Mouse (Mus musculus): ENCODE results near the gene Rnf144a. TPM values are rescaled to one million over a fixed set of nuclear protein-coding genes. Genes with fewer than 3 reads are reported as not detected.

Gene Rnf144a
- polyA plus RNA-seq, 1 experiment = 18.8 TPM

- Histone ChIP-seq H3K27ac (ENCODE audit: insufficient read depth, low read length) (no peak overlapping the region), H3K4me3 (ENCODE audit: insufficient read depth, low read length) (no peak overlapping the region), H3K4me1 (ENCODE audit: control insufficient read depth, insufficient read depth, low read length) (no peaks in the 10 kb centered on the region)
- TF ChIP-seq CTCF (IDR thresholded peaks at IDR 0.05; ENCODE audit: borderline replicate concordance, insufficient read depth, low read length) (no peak), POLR2A (IDR thresholded peaks at IDR 0.05; ENCODE audit: low read depth, low read length) (no peak)
These were observed 2.3 kb downstream of the Rnf144a start for GRCm38 (mm10) chr12:26412802-26413201.

DNA sequence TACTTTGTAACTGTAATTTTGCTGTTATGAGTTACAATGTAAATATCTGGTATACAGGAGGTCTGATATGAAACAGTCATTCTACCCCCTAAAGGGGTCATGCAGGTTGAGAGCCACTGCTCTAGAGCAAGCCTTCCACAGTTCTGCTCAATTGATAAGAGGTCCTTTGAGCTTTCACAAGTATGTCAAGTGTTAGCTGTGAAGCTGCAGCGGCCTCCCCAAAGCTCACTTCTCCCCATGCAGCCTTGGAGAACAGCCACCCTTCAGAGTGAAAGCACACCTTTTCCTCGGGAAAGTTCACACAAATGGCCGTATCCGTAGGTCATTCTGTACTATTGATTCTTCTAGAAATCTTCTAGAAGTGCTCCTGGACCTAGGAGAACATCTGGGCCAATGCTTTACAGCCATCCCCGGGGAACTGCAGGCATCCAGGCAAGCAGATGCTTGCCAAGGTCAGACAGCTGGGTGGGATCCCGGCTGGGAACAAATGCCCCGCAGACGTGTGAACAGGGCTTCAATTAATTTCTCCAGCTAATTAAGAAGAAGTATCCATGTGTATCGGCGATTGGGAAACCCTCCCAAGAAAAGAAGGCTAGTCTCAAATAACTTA is 3.1 kb downstream of the Rnf144a start:
- no peak overlapping the region for H3K27ac ChIP-seq (ENCODE audit: insufficient read depth, low read length)
- no peaks in the 10 kb centered on the region for H3K4me1 ChIP-seq (ENCODE audit: control insufficient read depth, insufficient read depth, low read length)
- H3K4me3 ChIP-seq (ENCODE audit: insufficient read depth, low read length) = no peak overlapping the region
- TF ChIP-seq POLR2A (IDR thresholded peaks at IDR 0.05; ENCODE audit: low read depth, low read length) (no peak), CTCF (IDR thresholded peaks at IDR 0.05; ENCODE audit: borderline replicate concordance, insufficient read depth, low read length) (no peak)

GRCm38 (mm10) chr12:26410443-26410842 is 4.6 kb downstream of the Rnf144a start:
- TF ChIP-seq POLR2A (IDR thresholded peaks at IDR 0.05; ENCODE audit: low read depth, low read length) = no peak
- no peak for TF ChIP-seq CTCF (IDR thresholded peaks at IDR 0.05; ENCODE audit: borderline replicate concordance, insufficient read depth, low read length)
- Histone ChIP-seq H3K4me1 (ENCODE audit: control insufficient read depth, insufficient read depth, low read length) (no peaks in the 10 kb centered on the region), H3K27ac (ENCODE audit: insufficient read depth, low read length) (no peak overlapping the region), H3K4me3 (ENCODE audit: insufficient read depth, low read length) (no peak overlapping the region)

DNA sequence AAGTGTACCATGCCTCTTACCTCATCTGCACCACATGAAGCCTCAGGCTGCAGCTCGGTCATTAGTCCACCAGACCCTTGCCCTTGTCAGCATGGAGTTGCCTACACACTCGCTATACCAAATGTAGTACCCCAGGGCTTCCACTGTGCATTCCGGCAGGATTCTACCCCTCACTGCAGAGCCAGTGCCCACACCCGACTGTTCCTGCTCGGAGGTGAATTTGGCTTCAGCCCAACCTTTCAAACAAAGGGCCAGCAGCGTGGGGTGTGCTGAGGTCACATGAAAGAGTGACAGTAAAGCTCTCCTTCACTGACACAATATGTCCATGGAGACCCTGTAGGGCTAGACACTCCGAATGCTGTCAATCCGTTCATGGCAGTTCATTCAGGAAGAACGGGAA is 6.3 kb downstream of the Rnf144a start:
- Histone ChIP-seq H3K4me3 (ENCODE audit: insufficient read depth, low read length) (no peak overlapping the region), H3K27ac (ENCODE audit: insufficient read depth, low read length) (no peak overlapping the region), H3K4me1 (ENCODE audit: control insufficient read depth, insufficient read depth, low read length) (no peaks in the 10 kb centered on the region; the same call in 1 of the 2 replicates)
- TF ChIP-seq CTCF (IDR thresholded peaks at IDR 0.05; ENCODE audit: borderline replicate concordance, insufficient read depth, low read length) = no peak
- TF ChIP-seq POLR2A (IDR thresholded peaks at IDR 0.05; ENCODE audit: low read depth, low read length) = no peak

GRCm38 (mm10) chr12:26404781-26405702 is 10.0 kb downstream of the Rnf144a start:
- peaks cover 5% of the 10 kb centered on the region for H3K4me1 ChIP-seq (ENCODE audit: control insufficient read depth, insufficient read depth, low read length)
- H3K4me3 ChIP-seq (ENCODE audit: insufficient read depth, low read length) = no peak overlapping the region
- H3K27ac ChIP-seq (ENCODE audit: insufficient read depth, low read length) = no peak overlapping the region
- TF ChIP-seq POLR2A (IDR thresholded peaks at IDR 0.05; ENCODE audit: low read depth, low read length) (no peak), CTCF (IDR thresholded peaks at IDR 0.05; ENCODE audit: borderline replicate concordance, insufficient read depth, low read length) (no peak)

GRCm38 (mm10) chr12:26403372-26404125 is 11.5 kb downstream of the Rnf144a start:
- Histone ChIP-seq H3K27ac (ENCODE audit: insufficient read depth, low read length) (no peak overlapping the region), H3K4me1 (ENCODE audit: control insufficient read depth, insufficient read depth, low read length) (peaks cover 5% of the 10 kb centered on the region)
- TF ChIP-seq POLR2A (IDR thresholded peaks at IDR 0.05; ENCODE audit: low read depth, low read length) = no peak
- TF ChIP-seq CTCF (IDR thresholded peaks at IDR 0.05; ENCODE audit: borderline replicate concordance, insufficient read depth, low read length) = no peak

GRCm38 (mm10) chr12:26401696-26402470 is 13.2 kb downstream of the Rnf144a start:
- H3K27ac ChIP-seq (ENCODE audit: insufficient read depth, low read length) = no peak overlapping the region
- peaks cover 6% of the 10 kb centered on the region for H3K4me1 ChIP-seq (ENCODE audit: control insufficient read depth, insufficient read depth, low read length)
- TF ChIP-seq CTCF (IDR thresholded peaks at IDR 0.05; ENCODE audit: borderline replicate concordance, insufficient read depth, low read length) = no peak
- TF ChIP-seq POLR2A (IDR thresholded peaks at IDR 0.05; ENCODE audit: low read depth, low read length) = no peak
- H3K4me3 ChIP-seq (ENCODE audit: insufficient read depth, low read length) = no peak overlapping the region

More at GRCm38 (mm10) chr12:26403372-26404125, 11.5 kb downstream of the Rnf144a start:
- no peak overlapping the region for H3K4me3 ChIP-seq (ENCODE audit: insufficient read depth, low read length)

DNA sequence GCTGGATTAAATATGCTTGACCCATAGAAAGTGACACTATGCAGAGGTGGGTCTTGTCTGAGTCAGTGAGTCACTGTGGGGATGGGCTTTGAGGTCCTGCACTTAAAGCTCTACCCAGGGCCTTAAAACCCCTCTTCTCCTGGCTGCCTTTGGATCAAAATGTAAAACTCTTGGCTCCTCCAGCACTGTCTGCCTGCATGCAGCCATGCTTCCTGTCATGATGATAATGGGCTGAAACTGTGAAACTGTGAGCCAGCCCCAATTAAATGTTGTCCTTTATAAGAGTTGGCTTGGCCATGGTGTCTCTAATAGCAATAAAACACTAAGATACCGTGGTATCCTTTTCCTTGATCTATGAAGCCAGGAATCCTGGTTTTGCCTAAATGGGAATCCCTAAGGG is 13.8 kb downstream of the Rnf144a start:
- peaks cover 6% of the 10 kb centered on the region for H3K4me1 ChIP-seq (ENCODE audit: control insufficient read depth, insufficient read depth, low read length)
- no peak for TF ChIP-seq POLR2A (IDR thresholded peaks at IDR 0.05; ENCODE audit: low read depth, low read length)
- TF ChIP-seq CTCF (IDR thresholded peaks at IDR 0.05; ENCODE audit: borderline replicate concordance, insufficient read depth, low read length) = no peak
- no peak overlapping the region for H3K4me3 ChIP-seq (ENCODE audit: insufficient read depth, low read length)
- no peak overlapping the region for H3K27ac ChIP-seq (ENCODE audit: insufficient read depth, low read length)

- Histone ChIP-seq H3K4me1 (ENCODE audit: control insufficient read depth, insufficient read depth, low read length) (peaks cover 6% of the 10 kb centered on the region), H3K4me3 (ENCODE audit: insufficient read depth, low read length) (no peak overlapping the region), H3K27ac (ENCODE audit: insufficient read depth, low read length) (no peak overlapping the region)
- TF ChIP-seq POLR2A (IDR thresholded peaks at IDR 0.05; ENCODE audit: low read depth, low read length) (no peak), CTCF (IDR thresholded peaks at IDR 0.05; ENCODE audit: borderline replicate concordance, insufficient read depth, low read length) (no peak)
These were observed 14.3 kb downstream of the Rnf144a start for GRCm38 (mm10) chr12:26400762-26401161.

Data from embryonic fibroblast, embryonic 13.5 days (primary cell).